Mouse (Mus musculus): Measurements from ENCODE around the gene Mybpc3. TPM values are rescaled to one million over a fixed set of nuclear protein-coding genes. Genes with fewer than 3 reads are reported as not detected.

Mybpc3 gene
- polyA plus RNA-seq (2015; fragmentation: Nextera tagmentation; extraction: Ambion mirVana) = 0.33 TPM in 1 of 2 replicates, not detected in the other

- H3K9me3 ChIP-seq (replicated peaks) = no peaks in the 10 kb centered on the region
- H3K9ac ChIP-seq (replicated peaks) = no peak within 1 kb of the TSS
- H3K27me3 ChIP-seq (replicated peaks) = peaks cover 8% of the 10 kb centered on the region
- H3K4me3 ChIP-seq (replicated peaks) = no peak within 1 kb of the TSS
- peaks cover 3% of the 10 kb centered on the region; the same call in 1 of the 2 replicates for H3K4me1 ChIP-seq
- ATAC-seq (ENCODE audit: low FRiP score) = no peak
- WGBS = 83% methylated on average over 11 of the region's 11 CpGs
- no peak within 1 kb of the TSS for H3K4me2 ChIP-seq
- H3K36me3 ChIP-seq = no peaks in the 10 kb centered on the region
- H3K27ac ChIP-seq (replicated peaks) = no peak within 1 kb of the TSS
Observed at GRCm38 (mm10) chr2:91117585-91118275, at the start of gene Mybpc3. Mybpc3 (plus strand) TSS chr2:91118144.

GRCm38 (mm10) chr2:91068162-91068871 is 49.6 kb upstream of the Mybpc3 start:
- H3K4me3 ChIP-seq (replicated peaks) = peak overlapping the region; percentile 71
- peak overlapping the region; percentile 80 for H3K4me2 ChIP-seq
- peaks cover 23% of the 10 kb centered on the region for H3K36me3 ChIP-seq
- H3K9ac ChIP-seq (replicated peaks) = peak overlapping the region; percentile 66
- no peak for ATAC-seq (ENCODE audit: low FRiP score)
- H3K27ac ChIP-seq (replicated peaks) = 0 out of 2 replicates have a peak overlapping the region, but pooled peaks have one; percentile 88
- H3K4me1 ChIP-seq = peaks cover 30% of the 10 kb centered on the region
- H3K9me3 ChIP-seq (replicated peaks) = no peaks in the 10 kb centered on the region
- H3K27me3 ChIP-seq (replicated peaks) = no peaks in the 10 kb centered on the region
- 62% methylated on average over 13 of the region's 13 CpGs for WGBS

GRCm38 (mm10) chr2:91068872-91069165 is 49.1 kb upstream of the Mybpc3 start:
- H3K9me3 ChIP-seq (replicated peaks) = no peaks in the 10 kb centered on the region
- 42% methylated on average over 6 of the region's 6 CpGs for WGBS
- peak overlapping the region; percentile 71 for H3K4me3 ChIP-seq (replicated peaks)
- 0 out of 2 replicates have a peak overlapping the region, but pooled peaks have one; percentile 88 for H3K27ac ChIP-seq (replicated peaks)
- H3K9ac ChIP-seq (replicated peaks) = peak overlapping the region; percentile 66
- peaks cover 30% of the 10 kb centered on the region for H3K4me1 ChIP-seq
- H3K36me3 ChIP-seq = peaks cover 18% of the 10 kb centered on the region
- peak overlapping the region; percentile 80 for H3K4me2 ChIP-seq
- no peak for ATAC-seq (ENCODE audit: low FRiP score)
- no peaks in the 10 kb centered on the region for H3K27me3 ChIP-seq (replicated peaks)

GRCm38 (mm10) chr2:91069306-91070000 is 48.5 kb upstream of the Mybpc3 start:
- peaks cover 30% of the 10 kb centered on the region for H3K4me1 ChIP-seq
- ATAC-seq (ENCODE audit: low FRiP score) = peak; percentile 6
- H3K4me2 ChIP-seq = peak overlapping the region; percentile 80
- peak overlapping the region; percentile 71 for H3K4me3 ChIP-seq (replicated peaks)
- H3K27ac ChIP-seq (replicated peaks) = peak overlapping the region; percentile 88
- peak overlapping the region; percentile 66 for H3K9ac ChIP-seq (replicated peaks)
- 9% methylated on average over 14 of the region's 14 CpGs for WGBS
- no peaks in the 10 kb centered on the region for H3K9me3 ChIP-seq (replicated peaks)
- H3K36me3 ChIP-seq = peaks cover 12% of the 10 kb centered on the region
- H3K27me3 ChIP-seq (replicated peaks) = no peaks in the 10 kb centered on the region

- H3K36me3 ChIP-seq = peaks cover 9% of the 10 kb centered on the region; the same call in 1 of the 2 replicates
- peak within 1 kb of the TSS; percentile 88 for H3K27ac ChIP-seq (replicated peaks)
- peaks cover 30% of the 10 kb centered on the region for H3K4me1 ChIP-seq
- H3K27me3 ChIP-seq (replicated peaks) = no peaks in the 10 kb centered on the region
- peak within 1 kb of the TSS; percentile 71 for H3K4me3 ChIP-seq (replicated peaks)
- peak within 1 kb of the TSS; percentile 80 for H3K4me2 ChIP-seq
- peak within 1 kb of the TSS; percentile 66 for H3K9ac ChIP-seq (replicated peaks)
- H3K9me3 ChIP-seq (replicated peaks) = no peaks in the 10 kb centered on the region
- under 1% methylated on average over 62 of the region's 69 CpGs for WGBS
- ATAC-seq (ENCODE audit: low FRiP score) = peak; percentile 94
Observed at GRCm38 (mm10) chr2:91070076-91070800, 47.7 kb upstream of the Mybpc3 start, which contains the start of gene Slc39a13. Slc39a13 (minus strand) TSS chr2:91070417.

GRCm38 (mm10) chr2:91071059-91071458 is 46.9 kb upstream of the Mybpc3 start:
- Histone ChIP-seq H3K4me3 (replicated peaks) (peak overlapping the region; percentile 71), H3K9ac (replicated peaks) (peak overlapping the region; percentile 66), H3K9me3 (replicated peaks) (no peaks in the 10 kb centered on the region), H3K4me2 (peak overlapping the region; percentile 80), H3K36me3 (peaks cover 9% of the 10 kb centered on the region; the same call in 1 of the 2 replicates), H3K4me1 (peaks cover 30% of the 10 kb centered on the region), H3K27ac (replicated peaks) (peak overlapping the region; percentile 88), H3K27me3 (replicated peaks) (no peaks in the 10 kb centered on the region)
- 85% methylated on average over 10 of the region's 10 CpGs for WGBS
- no peak for ATAC-seq (ENCODE audit: low FRiP score)

GRCm38 (mm10) chr2:91072092-91072491 is 45.9 kb upstream of the Mybpc3 start:
- H3K36me3 ChIP-seq = 0 out of 2 replicates have a peak, but pooled peaks cover under 1% of the 10 kb centered on the region
- no peaks in the 10 kb centered on the region for H3K9me3 ChIP-seq (replicated peaks)
- no peak overlapping the region for H3K27ac ChIP-seq (replicated peaks)
- no peak overlapping the region for H3K4me2 ChIP-seq
- WGBS = 39% methylated on average over 1 of the region's 1 CpGs
- peaks cover 30% of the 10 kb centered on the region for H3K4me1 ChIP-seq
- H3K9ac ChIP-seq (replicated peaks) = no peak overlapping the region
- no peaks in the 10 kb centered on the region for H3K27me3 ChIP-seq (replicated peaks)
- H3K4me3 ChIP-seq (replicated peaks) = no peak overlapping the region
- no peak for ATAC-seq (ENCODE audit: low FRiP score)

- H3K9ac ChIP-seq (replicated peaks) = peak overlapping the region; percentile 62
- H3K9me3 ChIP-seq (replicated peaks) = no peaks in the 10 kb centered on the region
- H3K27ac ChIP-seq (replicated peaks) = peak overlapping the region; percentile 49
- H3K27me3 ChIP-seq (replicated peaks) = no peaks in the 10 kb centered on the region
- peaks cover 15% of the 10 kb centered on the region for H3K4me1 ChIP-seq
- peak; percentile 58; the same call in 1 of the 2 replicates for ATAC-seq (ENCODE audit: low FRiP score)
- no peaks in the 10 kb centered on the region for H3K36me3 ChIP-seq
- WGBS = 12% methylated on average over 12 of the region's 12 CpGs
- H3K4me2 ChIP-seq = peak overlapping the region; percentile 92
- peak overlapping the region; percentile 46 for H3K4me3 ChIP-seq (replicated peaks)
Observed at GRCm38 (mm10) chr2:91077957-91078313, 40.0 kb upstream of the Mybpc3 start.

GRCm38 (mm10) chr2:91078314-91079025 is 39.5 kb upstream of the Mybpc3 start:
- Histone ChIP-seq H3K4me3 (replicated peaks) (peak overlapping the region; percentile 46), H3K27me3 (replicated peaks) (no peaks in the 10 kb centered on the region), H3K36me3 (no peaks in the 10 kb centered on the region), H3K4me2 (peak overlapping the region; percentile 92), H3K9ac (replicated peaks) (peak overlapping the region; percentile 62), H3K4me1 (peaks cover 15% of the 10 kb centered on the region), H3K27ac (replicated peaks) (peak overlapping the region; percentile 49), H3K9me3 (replicated peaks) (no peaks in the 10 kb centered on the region)
- 1% methylated on average over 23 of the region's 36 CpGs for WGBS
- ATAC-seq (ENCODE audit: low FRiP score) = peak; percentile 77

- ATAC-seq (ENCODE audit: low FRiP score) = no peak
- peak overlapping the region; percentile 92 for H3K4me2 ChIP-seq
- peak overlapping the region; percentile 49; the same call in 1 of the 2 replicates for H3K27ac ChIP-seq (replicated peaks)
- 31% methylated on average over 5 of the region's 5 CpGs for WGBS
- no peaks in the 10 kb centered on the region for H3K27me3 ChIP-seq (replicated peaks)
- H3K9me3 ChIP-seq (replicated peaks) = no peaks in the 10 kb centered on the region
- H3K4me1 ChIP-seq = peaks cover 15% of the 10 kb centered on the region
- H3K36me3 ChIP-seq = no peaks in the 10 kb centered on the region
- peak overlapping the region; percentile 46 for H3K4me3 ChIP-seq (replicated peaks)
- H3K9ac ChIP-seq (replicated peaks) = peak overlapping the region; percentile 62
Observed at GRCm38 (mm10) chr2:91079026-91079384, 38.9 kb upstream of the Mybpc3 start.

Measured in neural tube, embryonic 15.5 days (tissue).